Mouse (Mus musculus): Measurements from ENCODE around the gene Mroh2b. TPM values are rescaled to one million over a fixed set of nuclear protein-coding genes. Genes with fewer than 3 reads are reported as not detected.
A peak's percentile ranks its signal among the peaks of the same experiment; 100 is the strongest.

Mroh2b gene
- not detected in 2 replicates for polyA plus RNA-seq (2014; fragmentation: Nextera tagmentation; extraction: Ambion mirVana)

DNA sequence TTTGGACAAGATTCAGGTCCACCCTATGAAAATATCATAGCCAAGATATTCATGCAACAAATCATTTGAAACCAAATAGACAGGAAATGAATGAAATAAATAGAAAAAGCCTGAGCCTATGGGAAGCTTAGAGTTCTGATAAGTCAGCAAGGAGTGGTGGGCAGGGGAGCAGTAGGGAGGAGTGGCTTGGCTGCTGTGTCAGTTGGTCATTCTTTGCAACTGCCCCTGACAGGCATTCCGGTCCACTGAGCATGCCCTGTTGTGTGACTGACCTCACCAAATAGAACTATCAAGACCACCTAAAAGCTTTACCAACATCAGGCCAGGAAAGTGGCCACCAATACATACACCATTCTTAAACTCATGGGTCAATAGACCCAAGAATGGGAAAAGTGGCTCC is at the start of gene Mroh2b:
TSS of gene Mroh2b (plus strand) at position 301 of the 400 bp plus-strand sequence.
- no peaks in the 10 kb centered on the region for H3K9me3 ChIP-seq (ENCODE audit: control insufficient read depth, low read length)
- no peaks in the 10 kb centered on the region for H3K27me3 ChIP-seq (replicated peaks; ENCODE audit: control insufficient read depth, insufficient read depth, low read length)
- H3K36me3 ChIP-seq (ENCODE audit: control insufficient read depth, insufficient read depth, low read length) = no peaks in the 10 kb centered on the region
- DNase-seq (ENCODE audit: low spot score) = no peak
- no peak within 1 kb of the TSS for H3K4me2 ChIP-seq (ENCODE audit: low read depth, low read length)
- H3K27ac ChIP-seq (replicated peaks; ENCODE audit: low read depth, low read length) = no peak within 1 kb of the TSS
- no peak for ATAC-seq (ENCODE audit: low read depth)
- H3K9ac ChIP-seq (ENCODE audit: low read depth, low read length) = no peak within 1 kb of the TSS
- H3K4me1 ChIP-seq (ENCODE audit: control insufficient read depth, insufficient read depth, low read length) = no peaks in the 10 kb centered on the region
- no peak within 1 kb of the TSS for H3K4me3 ChIP-seq (ENCODE audit: low read depth, low read length)
- 69% methylated on average over 1 of the region's 1 CpGs for WGBS

DNA sequence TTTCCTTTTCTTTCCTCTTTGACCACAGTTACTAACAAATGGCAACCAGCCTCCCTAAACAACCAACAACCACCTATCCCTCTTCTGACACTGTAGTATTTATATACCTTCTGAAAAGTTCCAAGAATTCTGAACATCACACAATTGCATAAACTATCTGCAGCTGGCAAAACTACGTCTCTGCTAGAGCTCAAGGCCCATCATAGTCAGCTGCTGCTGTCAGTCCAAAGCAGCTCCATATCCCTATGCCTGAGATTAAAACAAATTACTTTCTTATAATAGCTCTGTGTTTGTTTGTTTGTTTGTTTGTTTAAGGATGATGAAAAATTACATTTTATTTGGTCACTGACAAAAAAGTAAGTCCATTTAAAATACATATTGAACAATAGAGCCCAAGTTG is 48.5 kb upstream of the Mroh2b start:
- ATAC-seq (ENCODE audit: low read depth) = no peak
- Histone ChIP-seq H3K4me1 (ENCODE audit: control insufficient read depth, insufficient read depth, low read length) (no peaks in the 10 kb centered on the region), H3K4me2 (ENCODE audit: low read depth, low read length) (no peak overlapping the region), H3K4me3 (ENCODE audit: low read depth, low read length) (no peak overlapping the region), H3K36me3 (ENCODE audit: control insufficient read depth, insufficient read depth, low read length) (no peaks in the 10 kb centered on the region), H3K9me3 (ENCODE audit: control insufficient read depth, low read length) (no peaks in the 10 kb centered on the region), H3K9ac (ENCODE audit: low read depth, low read length) (no peak overlapping the region), H3K27me3 (replicated peaks; ENCODE audit: control insufficient read depth, insufficient read depth, low read length) (no peaks in the 10 kb centered on the region), H3K27ac (replicated peaks; ENCODE audit: low read depth, low read length) (no peak overlapping the region)
- WGBS = 80% methylated on average over 1 of the region's 1 CpGs
- DNase-seq (ENCODE audit: low spot score) = peak; percentile 5

DNA sequence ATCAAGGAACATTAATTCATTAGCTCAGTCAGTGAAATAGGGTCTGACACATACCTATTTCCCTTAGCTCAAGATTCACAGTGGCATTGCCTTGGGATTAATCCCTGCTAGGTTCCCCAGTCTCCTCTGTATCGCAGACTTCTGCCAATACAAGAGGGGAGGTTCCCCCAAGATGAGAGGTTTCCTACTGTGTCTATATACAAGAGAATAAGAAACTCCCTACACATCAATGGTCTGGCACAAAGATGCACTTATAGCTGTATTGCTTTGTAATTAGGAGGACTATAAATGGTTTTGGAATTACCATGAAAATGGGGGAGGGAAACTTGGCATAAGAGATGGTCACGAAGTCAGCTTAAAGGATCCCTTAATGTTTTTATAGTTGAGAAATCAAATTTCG is 3.6 kb upstream of the Mroh2b start:
- Histone ChIP-seq H3K36me3 (ENCODE audit: control insufficient read depth, insufficient read depth, low read length) (no peaks in the 10 kb centered on the region), H3K9ac (ENCODE audit: low read depth, low read length) (no peak overlapping the region), H3K27me3 (replicated peaks; ENCODE audit: control insufficient read depth, insufficient read depth, low read length) (no peaks in the 10 kb centered on the region), H3K4me2 (ENCODE audit: low read depth, low read length) (no peak overlapping the region), H3K27ac (replicated peaks; ENCODE audit: low read depth, low read length) (no peak overlapping the region), H3K9me3 (ENCODE audit: control insufficient read depth, low read length) (no peaks in the 10 kb centered on the region), H3K4me1 (ENCODE audit: control insufficient read depth, insufficient read depth, low read length) (no peaks in the 10 kb centered on the region), H3K4me3 (ENCODE audit: low read depth, low read length) (no peak overlapping the region)
- WGBS = 59% methylated on average over 3 of the region's 3 CpGs
- ATAC-seq (ENCODE audit: low read depth) (no peak), DNase-seq (ENCODE audit: low spot score) (no peak)

DNA sequence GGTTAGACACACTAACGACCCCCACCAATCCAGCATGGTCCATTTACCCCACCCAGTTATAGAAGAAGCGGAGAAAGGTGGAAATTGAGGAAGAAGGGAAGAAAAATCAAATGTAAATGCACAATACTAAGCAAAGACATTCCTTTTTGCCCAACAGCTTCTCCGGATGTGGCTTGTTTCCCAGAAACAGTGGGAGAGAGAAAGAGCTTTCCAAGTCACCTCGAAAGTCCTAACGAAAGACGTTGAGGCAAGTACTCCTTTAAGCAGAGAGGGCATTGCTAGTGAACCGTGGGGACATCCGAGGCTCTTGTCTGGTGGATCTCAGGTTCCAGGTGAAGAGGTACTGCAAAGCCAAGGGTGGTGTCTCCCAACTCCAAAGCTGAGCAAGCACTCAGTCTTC is 36.2 kb downstream of the Mroh2b start:
- no peak overlapping the region for H3K4me3 ChIP-seq (ENCODE audit: low read depth, low read length)
- WGBS = 79% methylated on average over 8 of the region's 8 CpGs
- H3K4me1 ChIP-seq (ENCODE audit: control insufficient read depth, insufficient read depth, low read length) = no peaks in the 10 kb centered on the region
- no peak overlapping the region for H3K4me2 ChIP-seq (ENCODE audit: low read depth, low read length)
- H3K9ac ChIP-seq (ENCODE audit: low read depth, low read length) = no peak overlapping the region
- no peaks in the 10 kb centered on the region for H3K36me3 ChIP-seq (ENCODE audit: control insufficient read depth, insufficient read depth, low read length)
- no peak overlapping the region for H3K27ac ChIP-seq (replicated peaks; ENCODE audit: low read depth, low read length)
- no peaks in the 10 kb centered on the region for H3K27me3 ChIP-seq (replicated peaks; ENCODE audit: control insufficient read depth, insufficient read depth, low read length)
- ATAC-seq (ENCODE audit: low read depth) = no peak
- no peak for DNase-seq (ENCODE audit: low spot score)
- H3K9me3 ChIP-seq (ENCODE audit: control insufficient read depth, low read length) = no peaks in the 10 kb centered on the region

DNA sequence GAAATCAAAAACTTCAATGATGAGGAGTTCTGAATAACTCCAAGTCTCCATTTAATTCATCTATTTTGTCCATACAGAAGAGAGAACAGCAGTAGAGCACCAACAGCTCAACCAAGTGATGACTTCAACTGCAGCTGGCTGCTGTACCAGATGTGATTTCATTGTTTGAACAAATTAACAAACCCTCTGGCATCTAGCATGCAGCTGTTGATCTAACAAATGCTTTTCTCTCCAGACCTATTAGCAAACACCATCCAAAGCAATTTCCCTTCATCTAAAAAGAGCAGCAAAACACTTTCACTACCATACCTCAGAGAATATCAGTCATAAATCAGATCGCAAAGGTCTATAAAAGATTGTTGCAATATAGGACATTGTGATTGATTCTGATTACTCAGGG is 74.8 kb downstream of the Mroh2b start:
- no peak for DNase-seq (ENCODE audit: low spot score)
- Histone ChIP-seq H3K4me2 (ENCODE audit: low read depth, low read length) (no peak overlapping the region), H3K27ac (replicated peaks; ENCODE audit: low read depth, low read length) (no peak overlapping the region), H3K36me3 (ENCODE audit: control insufficient read depth, insufficient read depth, low read length) (no peaks in the 10 kb centered on the region), H3K4me3 (ENCODE audit: low read depth, low read length) (no peak overlapping the region), H3K4me1 (ENCODE audit: control insufficient read depth, insufficient read depth, low read length) (no peaks in the 10 kb centered on the region), H3K9me3 (ENCODE audit: control insufficient read depth, low read length) (no peaks in the 10 kb centered on the region), H3K27me3 (replicated peaks; ENCODE audit: control insufficient read depth, insufficient read depth, low read length) (no peaks in the 10 kb centered on the region), H3K9ac (ENCODE audit: low read depth, low read length) (no peak overlapping the region)
- 93% methylated on average over 1 of the region's 1 CpGs for WGBS
- no peak for ATAC-seq (ENCODE audit: low read depth)

DNA sequence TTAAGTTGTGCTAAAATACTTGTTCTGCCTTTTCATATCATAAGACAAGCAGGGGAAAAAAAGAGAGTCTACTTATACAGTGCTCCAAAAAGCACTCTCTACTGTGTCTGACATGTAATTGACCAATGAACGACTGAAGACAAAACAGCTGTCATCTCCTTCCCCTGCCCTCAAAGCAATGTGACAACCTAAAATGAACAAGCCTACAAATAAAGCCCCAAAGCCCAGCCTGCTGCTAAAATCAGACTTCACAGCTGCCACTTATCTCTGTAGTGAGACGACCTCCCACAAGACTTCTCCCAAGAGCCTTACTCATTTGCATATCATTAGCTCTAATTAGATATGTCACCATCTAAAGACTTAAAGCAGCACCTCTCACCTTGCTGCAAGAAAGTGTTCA is 104.4 kb downstream of the Mroh2b start:
- no peaks in the 10 kb centered on the region for H3K9me3 ChIP-seq (ENCODE audit: control insufficient read depth, low read length)
- H3K36me3 ChIP-seq (ENCODE audit: control insufficient read depth, insufficient read depth, low read length) = no peaks in the 10 kb centered on the region
- ATAC-seq (ENCODE audit: low read depth) (no peak), DNase-seq (ENCODE audit: low spot score) (no peak)
- no peak overlapping the region for H3K4me3 ChIP-seq (ENCODE audit: low read depth, low read length)
- 40% methylated on average over 2 of the region's 2 CpGs for WGBS
- no peaks in the 10 kb centered on the region for H3K27me3 ChIP-seq (replicated peaks; ENCODE audit: control insufficient read depth, insufficient read depth, low read length)
- no peak overlapping the region for H3K9ac ChIP-seq (ENCODE audit: low read depth, low read length)
- no peaks in the 10 kb centered on the region for H3K4me1 ChIP-seq (ENCODE audit: control insufficient read depth, insufficient read depth, low read length)
- H3K4me2 ChIP-seq (ENCODE audit: low read depth, low read length) = no peak overlapping the region
- H3K27ac ChIP-seq (replicated peaks; ENCODE audit: low read depth, low read length) = no peak overlapping the region

DNA sequence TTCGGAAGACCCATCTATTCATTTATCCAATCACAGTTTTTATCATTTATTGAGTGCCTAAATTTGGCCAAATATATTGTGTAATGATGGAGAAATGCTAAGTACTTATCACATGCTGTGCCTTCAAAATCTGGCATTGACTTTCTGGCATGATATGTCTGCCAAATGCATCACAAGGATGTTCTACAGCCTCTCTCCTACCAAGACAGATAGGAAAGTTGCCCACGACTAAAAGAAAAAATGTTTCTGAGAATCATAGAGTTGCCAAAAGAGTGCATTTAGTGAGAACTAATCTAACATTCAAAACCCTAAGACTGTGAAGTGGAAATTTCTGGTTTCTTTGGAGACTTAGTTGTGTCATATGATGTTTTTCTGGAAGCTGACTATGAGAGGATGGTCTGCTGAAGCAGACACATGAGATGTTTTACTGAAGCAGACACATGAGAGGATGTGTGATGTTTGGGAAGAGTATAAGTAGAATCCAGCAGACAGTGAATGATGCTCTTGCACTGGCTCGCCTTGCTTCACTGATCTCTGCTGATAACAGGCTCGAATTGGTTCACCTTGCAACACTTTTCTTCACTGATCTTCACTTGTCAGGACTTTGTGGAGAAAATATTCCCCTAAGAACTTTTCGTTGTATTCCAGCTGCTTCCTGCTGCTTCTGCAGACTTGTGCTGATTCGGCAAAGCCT is 105.1 kb downstream of the Mroh2b start:
- ATAC-seq (ENCODE audit: low read depth) (no peak), DNase-seq (ENCODE audit: low spot score) (no peak)
- Histone ChIP-seq H3K9me3 (ENCODE audit: control insufficient read depth, low read length) (no peaks in the 10 kb centered on the region), H3K36me3 (ENCODE audit: control insufficient read depth, insufficient read depth, low read length) (no peaks in the 10 kb centered on the region), H3K4me2 (ENCODE audit: low read depth, low read length) (no peak overlapping the region), H3K27me3 (replicated peaks; ENCODE audit: control insufficient read depth, insufficient read depth, low read length) (no peaks in the 10 kb centered on the region), H3K4me1 (ENCODE audit: control insufficient read depth, insufficient read depth, low read length) (no peaks in the 10 kb centered on the region), H3K27ac (replicated peaks; ENCODE audit: low read depth, low read length) (no peak overlapping the region), H3K4me3 (ENCODE audit: low read depth, low read length) (no peak overlapping the region), H3K9ac (ENCODE audit: low read depth, low read length) (no peak overlapping the region)
- 86% methylated on average over 6 of the region's 6 CpGs for WGBS

DNA sequence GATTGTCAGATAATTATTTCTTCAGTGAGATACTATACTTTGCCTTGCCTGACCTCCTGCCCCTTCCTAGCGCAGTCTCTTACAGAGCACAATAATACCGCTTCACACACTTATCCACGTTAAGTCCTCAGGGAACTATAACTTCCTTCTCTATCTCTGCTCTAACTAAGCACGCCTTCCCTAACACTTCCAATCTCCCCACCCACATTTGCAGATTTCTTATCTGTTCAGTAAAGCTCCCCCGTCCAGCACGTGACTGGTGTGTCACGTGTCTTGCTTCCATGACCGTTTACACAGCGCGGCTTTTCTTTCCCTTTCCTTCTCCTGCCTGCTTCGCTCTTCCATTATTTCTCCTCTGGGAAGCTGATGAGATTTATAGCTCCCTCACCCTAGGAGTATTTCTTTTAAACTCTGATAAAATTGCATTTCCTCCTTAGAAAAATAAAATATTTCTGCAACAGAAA is 111.1 kb downstream of the Mroh2b start:
- no peaks in the 10 kb centered on the region for H3K4me1 ChIP-seq (ENCODE audit: control insufficient read depth, insufficient read depth, low read length)
- H3K9me3 ChIP-seq (ENCODE audit: control insufficient read depth, low read length) = no peaks in the 10 kb centered on the region
- WGBS = 65% methylated on average over 11 of the region's 11 CpGs
- no peak overlapping the region for H3K4me3 ChIP-seq (ENCODE audit: low read depth, low read length)
- H3K27me3 ChIP-seq (replicated peaks; ENCODE audit: control insufficient read depth, insufficient read depth, low read length) = no peaks in the 10 kb centered on the region
- H3K36me3 ChIP-seq (ENCODE audit: control insufficient read depth, insufficient read depth, low read length) = no peaks in the 10 kb centered on the region
- peak overlapping the region; percentile 34; the same call in 1 of the 2 replicates for H3K4me2 ChIP-seq (ENCODE audit: low read depth, low read length)
- no peak overlapping the region for H3K9ac ChIP-seq (ENCODE audit: low read depth, low read length)
- ATAC-seq (ENCODE audit: low read depth) (peak; percentile 62; the same call in 1 of the 2 replicates), DNase-seq (ENCODE audit: low spot score) (peak; percentile 54)
- H3K27ac ChIP-seq (replicated peaks; ENCODE audit: low read depth, low read length) = no peak overlapping the region
